Mouse (Mus musculus): Measurements from ENCODE around the gene Bik. TPM values are rescaled to one million over a fixed set of nuclear protein-coding genes. Genes with fewer than 3 reads are reported as not detected.

Gene Bik
- polyA plus RNA-seq, 1 experiment from 2014 or later, result 15.2 TPM

GRCm38 (mm10) chr15:83555161-83555974, 28.7 kb downstream of the Bik start:
- Histone ChIP-seq H3K9ac (peak overlapping the region; percentile 90), H3K27ac (peak overlapping the region; percentile 89), H3K36me3 (peaks cover 6% of the 10 kb centered on the region), H3K4me1 (peaks cover 7% of the 10 kb centered on the region), H3K4me3 (peak overlapping the region; percentile 76), H3K27me3 (no peaks in the 10 kb centered on the region), H3K9me3 (no peaks in the 10 kb centered on the region), H3K4me2 (peak overlapping the region; percentile 88)
- WGBS, result under 1% methylated on average over 68 of the region's 74 CpGs
- peak; percentile 87 for ATAC-seq (ENCODE audit: borderline replicate concordance, extremely low read depth, low FRiP score, low TSS enrichment)

- Histone ChIP-seq H3K9me3 (no peaks in the 10 kb centered on the region), H3K9ac (no peak overlapping the region), H3K4me3 (no peak overlapping the region), H3K4me2 (no peak overlapping the region), H3K36me3 (no peaks in the 10 kb centered on the region), H3K27ac (no peak overlapping the region), H3K4me1 (peaks cover 16% of the 10 kb centered on the region), H3K27me3 (no peaks in the 10 kb centered on the region)
- 53% methylated on average over 5 of the region's 5 CpGs for WGBS
- no peak for ATAC-seq (ENCODE audit: borderline replicate concordance, extremely low read depth, low FRiP score, low TSS enrichment)
Observed at GRCm38 (mm10) chr15:83560941-83561477, 34.3 kb downstream of the Bik start.

DNA sequence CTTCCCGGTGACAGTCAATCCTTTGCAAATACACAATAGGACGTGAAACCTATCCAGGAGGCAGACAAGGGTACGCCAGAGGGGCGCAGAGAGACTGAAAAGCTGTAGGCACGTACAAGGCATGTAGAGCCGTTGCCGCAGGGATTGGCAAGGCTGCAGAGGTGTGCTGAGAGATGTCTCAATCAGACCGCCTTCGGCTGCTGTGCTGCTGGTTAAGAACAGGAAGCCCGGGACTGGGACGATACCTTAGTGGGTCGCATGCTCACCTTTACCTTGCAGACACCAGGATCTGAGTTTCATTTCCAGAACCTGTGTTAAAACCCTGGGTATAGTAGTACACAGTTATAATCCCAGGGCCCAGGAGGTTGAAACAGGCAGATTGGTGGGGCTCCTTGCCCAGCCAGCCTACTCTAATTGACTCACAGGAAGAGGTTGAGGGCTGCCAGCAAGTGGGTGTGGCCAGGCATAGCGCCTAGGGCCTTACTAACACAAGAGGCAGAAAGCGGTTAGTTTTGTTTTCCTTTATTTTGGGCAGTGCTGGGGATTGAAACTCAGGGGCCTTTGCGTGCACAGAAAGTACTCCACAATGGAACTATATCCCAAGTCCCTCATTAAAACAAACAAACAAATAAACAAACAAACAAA, 36.1 kb downstream of the Bik start:
- 31% methylated on average over 15 of the region's 15 CpGs for WGBS
- Histone ChIP-seq H3K4me1 (peaks cover 16% of the 10 kb centered on the region), H3K27me3 (no peaks in the 10 kb centered on the region), H3K36me3 (no peaks in the 10 kb centered on the region), H3K9ac (0 out of 2 replicates have a peak overlapping the region, but pooled peaks have one; percentile 60), H3K4me3 (peak overlapping the region; percentile 59), H3K27ac (peak overlapping the region; percentile 71), H3K4me2 (peak overlapping the region; percentile 98), H3K9me3 (no peaks in the 10 kb centered on the region)
- ATAC-seq (ENCODE audit: borderline replicate concordance, extremely low read depth, low FRiP score, low TSS enrichment), result peak; percentile 75; the same call in 1 of the 2 replicates

DNA sequence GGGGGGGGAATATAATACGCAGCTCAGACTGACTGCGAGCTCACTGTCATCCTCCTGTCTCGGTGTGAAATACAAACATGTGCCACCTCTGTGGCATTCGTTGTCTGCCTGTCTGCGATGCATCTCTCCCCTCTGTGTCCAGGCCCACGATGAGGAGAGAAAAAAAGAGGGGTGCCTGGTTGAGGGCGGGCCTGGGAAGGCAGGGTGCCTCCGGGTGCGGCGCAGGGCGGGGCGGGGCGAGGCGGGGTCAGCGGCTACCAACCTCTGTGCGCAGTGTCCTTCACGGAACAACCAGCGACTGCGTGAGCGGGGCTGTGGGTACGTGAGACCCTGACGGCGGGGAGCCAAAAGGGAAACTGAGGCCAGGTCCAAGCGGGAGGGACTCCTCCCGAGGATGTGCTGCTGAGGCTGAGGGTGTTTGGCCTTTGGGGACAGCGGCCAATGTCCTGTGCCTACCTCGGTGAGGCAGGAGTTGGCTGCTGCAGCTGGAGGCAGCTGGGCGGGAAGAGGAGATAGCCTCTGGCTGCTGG, 36.7 kb downstream of the Bik start, which contains the start of the genes Tspo and Mcat:
Gene Tspo, plus strand, starts transcription at position 266 of the 530 bp plus-strand sequence.
Gene Mcat, minus strand, starts transcription at position 461 of the 530 bp plus-strand sequence.
- Histone ChIP-seq H3K4me2 (peak within 1 kb of the TSS; percentile 98), H3K9ac (peak within 1 kb of the TSS; percentile 60), H3K4me3 (peak within 1 kb of the TSS; percentile 59), H3K4me1 (peaks cover 16% of the 10 kb centered on the region), H3K27me3 (no peaks in the 10 kb centered on the region), H3K27ac (peak within 1 kb of the TSS; percentile 71), H3K9me3 (no peaks in the 10 kb centered on the region), H3K36me3 (no peaks in the 10 kb centered on the region)
- peak; percentile 70; the same call in 1 of the 2 replicates for ATAC-seq (ENCODE audit: borderline replicate concordance, extremely low read depth, low FRiP score, low TSS enrichment)
- WGBS, result 0% methylated on average over 22 of the region's 28 CpGs

- 0 out of 2 replicates have a peak, but pooled peaks have one; percentile 33 for ATAC-seq (ENCODE audit: borderline replicate concordance, extremely low read depth, low FRiP score, low TSS enrichment)
- Histone ChIP-seq H3K9me3 (no peaks in the 10 kb centered on the region), H3K27ac (peak overlapping the region; percentile 71)
Observed at GRCm38 (mm10) chr15:83563857-83564651, 37.4 kb downstream of the Bik start.

GRCm38 (mm10) chr15:83565434-83565833, 38.8 kb downstream of the Bik start:
- H3K9ac ChIP-seq, result no peak overlapping the region
- no peak overlapping the region for H3K4me2 ChIP-seq
- no peaks in the 10 kb centered on the region for H3K36me3 ChIP-seq
- WGBS, result 83% methylated on average over 3 of the region's 3 CpGs
- H3K27ac ChIP-seq, result no peak overlapping the region
- H3K27me3 ChIP-seq, result no peaks in the 10 kb centered on the region
- peaks cover 16% of the 10 kb centered on the region for H3K4me1 ChIP-seq
- ATAC-seq (ENCODE audit: borderline replicate concordance, extremely low read depth, low FRiP score, low TSS enrichment), result no peak
- H3K9me3 ChIP-seq, result no peaks in the 10 kb centered on the region
- no peak overlapping the region for H3K4me3 ChIP-seq

More at GRCm38 (mm10) chr15:83563857-83564651, 37.4 kb downstream of the Bik start:
- peaks cover 16% of the 10 kb centered on the region for H3K4me1 ChIP-seq
- 2% methylated on average over 27 of the region's 27 CpGs for WGBS
- H3K9ac ChIP-seq, result peak overlapping the region; percentile 60
- no peaks in the 10 kb centered on the region for H3K36me3 ChIP-seq
- H3K4me2 ChIP-seq, result peak overlapping the region; percentile 98
- no peaks in the 10 kb centered on the region for H3K27me3 ChIP-seq
- H3K4me3 ChIP-seq, result peak overlapping the region; percentile 59

- Histone ChIP-seq H3K36me3 (no peaks in the 10 kb centered on the region), H3K9ac (no peak overlapping the region), H3K4me1 (peaks cover 16% of the 10 kb centered on the region), H3K27ac (no peak overlapping the region), H3K27me3 (no peaks in the 10 kb centered on the region), H3K9me3 (no peaks in the 10 kb centered on the region), H3K4me2 (no peak overlapping the region), H3K4me3 (no peak overlapping the region)
- 67% methylated on average over 5 of the region's 5 CpGs for WGBS
- no peak for ATAC-seq (ENCODE audit: borderline replicate concordance, extremely low read depth, low FRiP score, low TSS enrichment)
Observed at GRCm38 (mm10) chr15:83566006-83566405, 39.3 kb downstream of the Bik start.

DNA sequence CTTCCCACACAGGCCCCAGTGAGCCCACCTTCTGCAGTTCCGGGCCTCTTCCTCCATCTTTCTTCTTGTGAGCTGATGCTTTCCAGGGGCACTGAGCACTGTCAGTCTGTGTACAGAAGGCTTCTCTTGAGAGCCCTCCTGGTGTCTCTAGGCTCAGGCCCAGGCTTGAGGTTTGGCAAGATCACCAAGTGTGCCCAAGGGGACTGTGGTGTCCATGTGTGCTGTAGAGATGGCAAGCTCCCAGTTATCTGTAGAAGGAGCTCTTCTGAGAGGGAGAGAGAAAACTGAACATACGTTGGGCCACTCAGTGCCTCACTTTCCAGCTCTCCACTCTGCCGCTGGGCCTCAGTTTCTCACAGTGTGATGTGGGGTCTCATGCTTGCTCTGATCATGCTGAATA, 41.1 kb downstream of the Bik start:
- H3K9me3 ChIP-seq, result no peaks in the 10 kb centered on the region
- no peak overlapping the region for H3K27ac ChIP-seq
- H3K9ac ChIP-seq, result no peak overlapping the region
- ATAC-seq (ENCODE audit: borderline replicate concordance, extremely low read depth, low FRiP score, low TSS enrichment), result no peak
- WGBS, result 80% methylated on average over 3 of the region's 3 CpGs
- H3K4me3 ChIP-seq, result no peak overlapping the region
- H3K36me3 ChIP-seq, result no peaks in the 10 kb centered on the region
- peaks cover 12% of the 10 kb centered on the region for H3K4me1 ChIP-seq
- H3K4me2 ChIP-seq, result no peak overlapping the region
- no peaks in the 10 kb centered on the region for H3K27me3 ChIP-seq

DNA sequence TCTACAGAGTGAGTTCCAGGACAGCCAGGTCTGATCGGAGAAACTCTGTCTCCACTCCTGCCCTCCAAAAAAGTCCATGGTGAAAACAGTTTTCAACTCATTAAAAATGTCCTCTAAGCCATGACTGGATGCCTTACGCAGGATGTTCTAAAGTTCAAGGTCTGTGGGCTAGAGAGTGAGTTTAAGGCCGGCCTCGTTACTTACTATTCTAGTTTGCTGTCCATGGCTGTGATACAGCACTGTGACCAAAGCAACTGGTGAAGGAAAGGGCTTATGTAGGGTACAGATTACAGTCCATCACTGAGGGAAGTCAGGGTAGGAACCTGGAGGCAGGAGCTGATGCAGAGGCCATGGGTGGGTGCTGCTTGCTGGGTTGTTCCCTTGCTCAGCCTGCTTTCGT, 41.9 kb downstream of the Bik start:
- H3K36me3 ChIP-seq, result no peaks in the 10 kb centered on the region
- 92% methylated on average over 5 of the region's 5 CpGs for WGBS
- peaks cover 5% of the 10 kb centered on the region for H3K4me1 ChIP-seq
- H3K27me3 ChIP-seq, result no peaks in the 10 kb centered on the region
- no peak overlapping the region for H3K4me3 ChIP-seq
- no peak overlapping the region for H3K4me2 ChIP-seq
- H3K9me3 ChIP-seq, result no peaks in the 10 kb centered on the region
- no peak for ATAC-seq (ENCODE audit: borderline replicate concordance, extremely low read depth, low FRiP score, low TSS enrichment)
- no peak overlapping the region for H3K27ac ChIP-seq
- no peak overlapping the region for H3K9ac ChIP-seq

- no peaks in the 10 kb centered on the region for H3K9me3 ChIP-seq
- no peak overlapping the region for H3K27ac ChIP-seq
- no peaks in the 10 kb centered on the region for H3K27me3 ChIP-seq
- no peak overlapping the region for H3K4me2 ChIP-seq
- ATAC-seq (ENCODE audit: borderline replicate concordance, extremely low read depth, low FRiP score, low TSS enrichment), result no peak
- 0 out of 2 replicates have a peak, but pooled peaks cover 9% of the 10 kb centered on the region for H3K36me3 ChIP-seq
- H3K4me3 ChIP-seq, result no peak overlapping the region
- no peaks in the 10 kb centered on the region for H3K4me1 ChIP-seq
- 47% methylated on average over 11 of the region's 11 CpGs for WGBS
- H3K9ac ChIP-seq, result no peak overlapping the region
Observed at GRCm38 (mm10) chr15:83569682-83570081, 43.0 kb downstream of the Bik start.

- Histone ChIP-seq H3K27me3 (no peaks in the 10 kb centered on the region), H3K4me3 (no peak overlapping the region), H3K9ac (no peak overlapping the region), H3K4me1 (no peaks in the 10 kb centered on the region), H3K27ac (no peak overlapping the region), H3K36me3 (peaks cover 17% of the 10 kb centered on the region; the same call in 1 of the 2 replicates), H3K9me3 (no peaks in the 10 kb centered on the region), H3K4me2 (no peak overlapping the region)
- no peak for ATAC-seq (ENCODE audit: borderline replicate concordance, extremely low read depth, low FRiP score, low TSS enrichment)
- WGBS, result 62% methylated on average over 2 of the region's 2 CpGs
Observed at GRCm38 (mm10) chr15:83570641-83571040, 44.0 kb downstream of the Bik start.

All from lung, embryonic 15.5 days (tissue).